Mouse (Mus musculus) E14TG2a.4 (cell line): ENCODE data around the gene Cbx1.
A peak's percentile ranks its signal among the peaks of the same experiment; 100 is the strongest.

Experiments
- H3K27me3 ChIP-seq: 2 replicates; pipeline ENCODE4 v1.6.1; 2014; ENCODE audit warnings: low read length, control low read depth; ENCODE audit not compliant: insufficient read depth
- H3K36me3 ChIP-seq: 2 replicates; pipeline ENCODE4 v1.6.1; 2014; ENCODE audit warnings: low read length, control low read depth; ENCODE audit not compliant: insufficient read depth
- H3K4me1 ChIP-seq: replicated peaks from 2 replicates; pipeline ENCODE4 v1.6.1; 2014; ENCODE audit warnings: low read depth, low read length, control low read depth
- H3K4me3 ChIP-seq: replicated peaks from 2 replicates; pipeline ENCODE4 v1.5.1; 2014; ENCODE audit warnings: mild to moderate bottlenecking, low read length
- H3K9me3 ChIP-seq: 2 replicates; pipeline ENCODE4 v1.6.1; 2014; ENCODE audit warnings: low read length, control low read depth
- CTCF ChIP-seq: conservative IDR thresholded peaks from 2 replicates; pipeline ENCODE4 v1.5.1; 2014; ENCODE audit warnings: low read length
- NANOG ChIP-seq: IDR thresholded peaks from 2 replicates; pipeline ENCODE4 v1.6.1; 2014; ENCODE audit warnings: borderline replicate concordance, low read length, mixed read lengths
- POU5F1 ChIP-seq: IDR thresholded peaks from 2 replicates; pipeline ENCODE4 v1.6.1; 2014; ENCODE audit warnings: low read length, borderline replicate concordance

Cbx1 gene

GRCm38 (mm10) chr11:96829813-96830538 lies 41.0 kb downstream of the Cbx1 start, which contains the start of gene Nfe2l1:
Gene Nfe2l1 (minus strand): TSS chr11:96829968.
- Histone ChIP-seq H3K9me3 (no peaks in the 10 kb centered on the region), H3K36me3 (peaks cover 33% of the 10 kb centered on the region), H3K4me3 (peak within 1 kb of the TSS; percentile 95), H3K4me1 (peaks cover 70% of the 10 kb centered on the region), H3K27me3 (no peaks in the 10 kb centered on the region)
- no peak for TF ChIP-seq CTCF
- TF ChIP-seq NANOG = peak; percentile 17; the same call in 1 of the 2 replicates
- TF ChIP-seq POU5F1 = no peak

- Histone ChIP-seq H3K27me3 (no peaks in the 10 kb centered on the region), H3K4me1 (peaks cover 70% of the 10 kb centered on the region), H3K9me3 (no peaks in the 10 kb centered on the region), H3K36me3 (peaks cover 26% of the 10 kb centered on the region), H3K4me3 (peak overlapping the region; percentile 95)
- TF ChIP-seq POU5F1 (no peak), CTCF (no peak), NANOG (no peak)
Measured at GRCm38 (mm10) chr11:96830539-96831216, 41.8 kb downstream of the Cbx1 start.

GRCm38 (mm10) chr11:96831516-96831915 lies 42.6 kb downstream of the Cbx1 start:
- H3K9me3 ChIP-seq = no peaks in the 10 kb centered on the region
- no peaks in the 10 kb centered on the region for H3K27me3 ChIP-seq
- H3K36me3 ChIP-seq = peaks cover 17% of the 10 kb centered on the region
- peak overlapping the region; percentile 95 for H3K4me3 ChIP-seq
- peaks cover 67% of the 10 kb centered on the region for H3K4me1 ChIP-seq
- TF ChIP-seq CTCF = no peak
- no peak for TF ChIP-seq NANOG
- no peak for TF ChIP-seq POU5F1

DNA sequence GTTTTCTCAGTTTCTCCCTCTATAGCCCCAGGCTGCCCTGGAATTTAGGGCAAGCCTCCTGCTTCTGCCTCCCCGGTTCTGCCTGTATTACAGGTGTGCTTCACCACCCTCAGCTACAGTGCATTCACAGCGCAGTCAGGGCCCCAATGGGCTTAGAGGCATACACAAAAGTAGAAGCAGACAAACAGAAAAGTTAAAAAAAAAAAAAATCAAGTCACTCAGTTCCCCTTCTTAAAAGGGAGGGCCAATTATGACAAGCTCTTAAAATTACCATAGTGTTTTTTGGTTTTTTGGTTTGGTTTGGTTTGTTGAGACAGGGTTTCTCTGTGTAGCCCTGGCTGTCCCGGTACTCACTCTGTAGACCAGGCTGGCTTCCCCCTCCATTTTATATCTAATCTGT lies 43.6 kb downstream of the Cbx1 start:
- Histone ChIP-seq H3K9me3 (no peaks in the 10 kb centered on the region), H3K4me1 (peaks cover 67% of the 10 kb centered on the region), H3K4me3 (no peak overlapping the region), H3K36me3 (peaks cover 8% of the 10 kb centered on the region), H3K27me3 (no peaks in the 10 kb centered on the region)
- TF ChIP-seq POU5F1 = no peak
- no peak for TF ChIP-seq CTCF
- TF ChIP-seq NANOG = no peak

DNA sequence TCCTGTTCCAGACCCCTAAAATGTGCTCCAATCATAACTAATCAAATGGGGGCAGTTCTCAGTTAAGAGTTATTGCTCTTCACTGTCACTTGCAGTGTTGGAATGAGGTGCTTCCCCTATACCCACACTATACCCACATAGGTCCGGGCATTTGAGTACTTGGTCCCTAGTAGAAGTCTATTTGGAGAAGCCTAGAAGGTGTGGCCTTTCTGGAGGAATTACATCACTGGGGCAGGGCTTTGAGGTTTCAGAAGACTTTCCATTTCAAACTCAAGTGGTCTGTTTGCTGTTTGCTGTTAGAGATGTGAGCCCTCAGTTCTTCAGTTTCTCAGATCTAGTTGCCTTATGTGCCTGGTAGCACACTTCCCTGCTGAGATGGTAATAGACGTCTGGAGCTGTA lies 44.0 kb downstream of the Cbx1 start:
- H3K36me3 ChIP-seq = peaks cover 3% of the 10 kb centered on the region
- H3K9me3 ChIP-seq = no peaks in the 10 kb centered on the region
- no peak overlapping the region for H3K4me3 ChIP-seq
- no peaks in the 10 kb centered on the region for H3K27me3 ChIP-seq
- peaks cover 67% of the 10 kb centered on the region for H3K4me1 ChIP-seq
- no peak for TF ChIP-seq NANOG
- TF ChIP-seq POU5F1 = no peak
- no peak for TF ChIP-seq CTCF

DNA sequence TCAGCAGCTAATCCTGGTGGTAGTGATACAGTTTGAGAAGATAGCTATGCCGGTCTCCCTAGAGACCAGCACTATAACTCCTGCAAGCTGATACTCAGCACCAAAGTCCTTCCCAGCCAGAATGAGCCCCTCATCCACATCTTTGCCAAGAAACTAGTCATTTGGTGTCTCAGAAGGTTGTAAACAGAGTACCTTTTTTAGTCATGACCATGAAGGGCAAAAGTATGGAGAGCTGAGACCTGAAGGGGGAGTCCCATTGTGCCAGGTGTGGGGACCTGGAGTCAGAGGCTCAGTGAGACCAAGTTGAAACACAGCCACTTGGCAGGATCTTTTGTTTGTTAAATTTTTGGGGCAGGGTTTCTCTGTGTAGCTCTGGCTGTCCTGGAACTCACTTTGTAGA lies 45.2 kb downstream of the Cbx1 start:
- Histone ChIP-seq H3K9me3 (no peaks in the 10 kb centered on the region), H3K4me1 (peaks cover 66% of the 10 kb centered on the region), H3K36me3 (no peaks in the 10 kb centered on the region), H3K27me3 (no peaks in the 10 kb centered on the region), H3K4me3 (no peak overlapping the region)
- TF ChIP-seq CTCF (no peak), POU5F1 (no peak), NANOG (no peak)

DNA sequence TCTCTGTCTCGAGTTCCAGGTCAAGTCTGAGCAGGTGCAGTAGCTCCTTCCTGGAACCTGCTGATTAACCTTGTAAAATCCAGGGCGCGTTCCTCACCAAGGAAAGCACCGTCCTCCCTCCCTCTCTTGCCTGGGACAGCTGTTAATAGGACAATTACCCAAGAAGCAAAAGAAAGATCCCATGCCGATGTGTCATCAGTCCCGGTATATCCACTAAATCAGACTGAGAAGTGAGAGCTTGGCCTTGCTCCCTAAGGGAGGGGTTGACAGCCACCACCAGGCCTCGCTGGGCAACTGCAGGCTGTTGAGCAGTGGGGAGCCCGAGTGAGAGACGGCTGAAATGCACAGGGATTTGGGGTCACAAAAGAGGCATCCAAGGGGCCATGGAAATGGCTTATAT lies 48.4 kb downstream of the Cbx1 start:
- Histone ChIP-seq H3K4me1 (peaks cover 80% of the 10 kb centered on the region), H3K4me3 (no peak overlapping the region), H3K27me3 (no peaks in the 10 kb centered on the region), H3K9me3 (no peaks in the 10 kb centered on the region), H3K36me3 (no peaks in the 10 kb centered on the region)
- TF ChIP-seq NANOG (no peak), CTCF (0 out of 2 replicates have a peak, but pooled peaks have one; percentile 12), POU5F1 (no peak)

- Histone ChIP-seq H3K4me1 (peaks cover 72% of the 10 kb centered on the region), H3K36me3 (no peaks in the 10 kb centered on the region), H3K27me3 (no peaks in the 10 kb centered on the region), H3K9me3 (no peaks in the 10 kb centered on the region), H3K4me3 (no peak overlapping the region)
- TF ChIP-seq CTCF = no peak
- TF ChIP-seq POU5F1 = no peak
- no peak for TF ChIP-seq NANOG
Measured at GRCm38 (mm10) chr11:96838341-96838740, 49.4 kb downstream of the Cbx1 start.
